Mouse (Mus musculus) erythroblast, adult 5-6 weeks (primary cell): ENCODE results near the gene Prkci. TPM values are rescaled to one million over a fixed set of nuclear protein-coding genes. Genes with fewer than 3 reads are reported as not detected.

Experiments
- ATAC-seq: replicated peaks from 2 replicates; pipeline ENCODE4 v1.8.0; 2016; ENCODE audit warnings: moderate number of reproducible peaks, mild to moderate bottlenecking, moderate TSS enrichment, inconsistent platforms; ENCODE audit not compliant: poor library complexity, low FRiP score, severe bottlenecking
- total RNA-seq, 2 experiments: library from RNA; stranded (forward) in 1 of 2; stranded (reverse) in 1 of 2; fragments of 150-400 nt in 1 of 2; fragments of 200-764, 138-1000 nt in 1 of 2; gene quantifications; 2 replicates each; pipeline versions ENCODE4 v1.2.3 to v1.2.4; 2015 to 2017; ENCODE audit warnings: low replicate concordance in 2 of 2

Gene Prkci
- total RNA-seq, 2 experiments from 2014 or later, result 8.1 to 9.2 TPM

DNA sequence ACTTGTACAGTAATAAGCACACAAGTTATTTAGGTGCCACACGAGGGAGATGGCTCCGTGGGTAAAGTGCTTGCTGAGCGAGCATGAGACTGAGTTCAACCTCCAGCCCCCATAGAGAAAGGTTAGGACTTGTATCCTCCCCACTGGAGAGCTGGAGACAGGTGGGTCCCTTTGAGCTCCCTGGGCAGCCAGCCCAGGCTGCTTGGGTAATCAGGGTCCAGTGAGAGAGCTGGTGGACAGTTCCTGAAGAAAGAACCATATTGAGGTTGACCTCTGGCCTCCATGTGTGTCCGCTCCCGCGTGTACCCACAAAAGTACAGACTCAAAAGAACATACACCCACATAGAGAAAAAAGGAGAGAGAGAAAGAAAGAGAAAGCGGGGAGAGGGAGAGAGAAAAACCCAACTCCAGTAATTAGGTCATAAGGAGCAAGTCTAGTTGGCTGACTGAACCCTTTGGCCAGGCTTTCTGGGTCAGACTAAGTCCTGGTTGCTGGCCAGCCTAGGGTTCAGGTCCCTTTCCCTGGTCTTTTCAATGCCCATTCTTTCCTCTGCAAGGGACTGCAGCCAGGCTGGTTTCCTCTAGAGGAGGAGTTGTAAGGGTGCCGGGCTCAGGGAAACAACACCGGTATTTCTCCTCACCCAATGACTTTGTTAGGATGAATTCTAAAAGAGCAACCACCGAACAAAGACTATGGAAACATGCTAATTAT lies 85.4 kb downstream of the Prkci start:
- ATAC-seq, result no peak

DNA sequence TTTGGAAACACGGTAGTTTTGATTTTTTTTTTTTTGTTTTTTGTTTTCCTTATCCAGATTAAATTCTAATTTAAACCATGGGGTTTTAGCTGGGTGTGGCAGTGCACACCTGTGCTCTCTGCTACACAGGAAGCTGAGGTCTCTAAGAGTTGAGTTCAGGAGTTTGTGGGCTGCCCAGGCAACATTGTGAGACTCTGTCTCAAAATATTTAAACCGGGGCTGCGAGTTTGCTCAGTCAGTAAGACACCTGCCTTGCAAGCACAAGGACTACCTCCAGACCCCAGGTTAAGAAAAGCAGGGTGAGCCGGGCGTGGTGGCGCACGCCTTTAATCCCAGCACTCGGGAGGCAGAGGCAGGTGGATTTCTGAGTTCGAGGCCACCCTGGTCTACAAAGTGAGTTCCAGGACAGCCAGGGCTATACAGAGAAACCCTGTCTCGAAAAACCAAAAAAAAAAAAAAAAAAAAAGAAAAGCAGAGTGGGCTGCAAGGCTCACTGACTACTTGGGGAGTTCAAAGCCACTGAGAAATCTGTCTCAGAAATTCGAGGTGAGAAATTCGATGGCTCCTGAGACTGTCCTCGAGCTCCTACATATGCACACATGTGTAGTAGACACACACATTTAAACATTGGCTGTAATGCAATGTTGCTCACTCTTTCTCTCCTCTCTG lies 87.4 kb downstream of the Prkci start:
- no peak for ATAC-seq

DNA sequence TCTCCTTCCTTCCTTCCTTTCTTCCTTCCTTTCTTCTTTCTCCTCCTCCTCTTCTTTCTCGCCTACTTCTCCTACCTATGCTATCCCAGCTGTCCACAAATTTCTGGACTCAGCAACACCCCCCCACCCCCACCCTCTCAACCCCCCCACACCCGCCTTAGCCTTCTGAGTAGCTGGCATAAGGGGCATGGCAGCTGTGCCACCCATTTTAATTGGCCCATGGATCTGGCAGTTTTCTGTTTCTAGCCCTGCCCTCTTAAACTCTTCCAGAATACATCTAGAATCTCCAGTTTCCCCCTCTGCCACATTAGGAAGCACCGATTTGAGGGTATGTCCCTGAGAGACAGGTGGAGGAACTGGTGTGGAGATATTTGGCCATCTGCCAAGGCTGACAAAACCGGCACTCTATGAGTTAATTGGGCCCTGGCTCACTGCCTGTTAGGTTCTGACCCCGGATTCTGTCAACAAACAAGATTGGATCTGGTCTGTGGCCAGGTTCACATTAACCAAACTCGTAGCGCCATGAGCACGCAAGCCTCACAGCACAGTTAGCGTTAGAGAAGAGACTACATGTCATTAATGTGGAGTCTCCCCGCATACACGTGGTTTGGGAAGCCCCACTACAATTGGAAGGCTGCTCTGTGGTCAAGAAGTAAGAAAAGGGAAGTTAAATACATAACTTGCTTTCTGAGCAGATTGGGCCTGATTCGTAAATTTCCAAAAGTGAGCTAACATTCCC lies 88.1 kb downstream of the Prkci start:
- ATAC-seq, result no peak

GRCm38 (mm10) chr3:31085000-31085399 lies 89.5 kb downstream of the Prkci start:
- no peak for ATAC-seq

- no peak for ATAC-seq
Observed at GRCm38 (mm10) chr3:31088789-31089775, 93.5 kb downstream of the Prkci start.

DNA sequence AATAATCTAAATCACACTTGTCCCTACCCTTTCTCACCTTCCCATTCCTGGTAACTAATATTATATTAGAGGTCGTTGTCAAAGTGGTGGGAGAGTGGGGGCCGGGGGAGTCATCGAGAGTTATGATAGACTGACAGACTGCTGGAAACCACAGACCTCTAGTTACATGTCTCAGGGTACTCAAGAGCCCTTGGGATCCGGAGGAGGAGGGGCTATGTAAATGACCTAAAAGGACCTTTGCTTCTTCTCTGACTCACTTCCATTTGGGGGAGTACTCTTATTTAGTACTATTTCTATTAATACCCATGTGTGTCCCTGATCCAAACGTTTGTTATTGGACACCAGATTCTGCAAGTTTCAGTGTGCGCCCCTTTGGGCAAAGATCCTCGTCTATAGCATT lies 94.4 kb downstream of the Prkci start:
- no peak for ATAC-seq

DNA sequence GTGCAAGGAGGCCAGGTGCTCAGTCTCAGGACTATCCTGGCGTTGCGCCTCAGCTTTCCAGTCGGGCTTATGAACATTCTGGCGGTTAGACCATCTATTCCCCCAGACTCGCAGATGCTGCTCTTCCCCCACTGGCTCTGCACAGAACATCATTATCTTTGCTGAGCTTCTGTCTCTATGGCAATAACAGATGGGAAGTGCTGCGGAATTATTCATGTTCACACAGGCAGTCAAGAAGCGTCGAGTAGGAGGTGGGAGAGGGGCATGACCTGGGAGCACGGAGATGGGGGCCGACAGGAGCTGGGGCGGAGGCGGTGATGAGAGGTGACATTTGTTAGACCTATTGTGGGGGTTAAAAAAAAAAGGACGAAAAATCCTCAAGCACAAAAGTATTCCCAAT lies 97.6 kb downstream of the Prkci start:
- no peak for ATAC-seq

- no peak for ATAC-seq
Observed at GRCm38 (mm10) chr3:31093627-31094351, 98.2 kb downstream of the Prkci start.

- peak; percentile 87 for ATAC-seq
Observed at GRCm38 (mm10) chr3:31094531-31095178, 99.1 kb downstream of the Prkci start, which contains the start of gene Skil. Gene Skil, plus strand, starts transcription at chr3:31095058.

GRCm38 (mm10) chr3:31095179-31095490 lies 99.6 kb downstream of the Prkci start:
- ATAC-seq, result no peak

- ATAC-seq, result no peak
Observed at GRCm38 (mm10) chr3:31095491-31096154, 100.1 kb downstream of the Prkci start.

GRCm38 (mm10) chr3:31096155-31097101 lies 100.9 kb downstream of the Prkci start:
- ATAC-seq, result no peak

DNA sequence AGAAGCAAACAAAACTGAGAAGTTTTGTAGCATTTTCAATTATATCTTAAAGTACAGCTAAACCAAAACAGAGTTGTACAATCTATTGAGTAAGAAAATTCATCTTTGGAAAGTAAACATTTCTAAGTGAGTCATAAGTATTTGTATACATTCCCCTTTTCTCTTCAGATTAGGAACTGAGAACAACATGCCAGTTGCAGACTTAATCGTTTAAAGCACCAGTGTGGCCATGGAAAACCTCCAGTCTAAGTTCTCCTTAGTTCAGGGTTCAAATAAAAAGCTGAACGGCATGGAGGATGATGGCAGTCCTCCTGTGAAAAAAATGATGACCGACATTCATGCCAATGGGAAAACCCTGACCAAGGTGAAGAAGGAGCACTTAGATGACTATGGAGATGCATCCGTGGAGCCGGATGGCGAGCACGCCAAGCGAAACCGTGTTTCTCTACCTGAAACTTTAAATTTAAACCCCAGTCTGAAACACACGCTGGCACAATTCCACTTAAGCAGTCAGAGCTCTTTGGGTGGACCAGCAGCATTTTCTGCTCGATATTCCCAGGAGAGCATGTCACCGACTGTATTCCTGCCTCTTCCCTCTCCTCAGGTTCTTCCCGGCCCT lies 101.7 kb downstream of the Prkci start:
- no peak for ATAC-seq

- ATAC-seq, result no peak
Observed at GRCm38 (mm10) chr3:31097976-31098375, 102.4 kb downstream of the Prkci start.

DNA sequence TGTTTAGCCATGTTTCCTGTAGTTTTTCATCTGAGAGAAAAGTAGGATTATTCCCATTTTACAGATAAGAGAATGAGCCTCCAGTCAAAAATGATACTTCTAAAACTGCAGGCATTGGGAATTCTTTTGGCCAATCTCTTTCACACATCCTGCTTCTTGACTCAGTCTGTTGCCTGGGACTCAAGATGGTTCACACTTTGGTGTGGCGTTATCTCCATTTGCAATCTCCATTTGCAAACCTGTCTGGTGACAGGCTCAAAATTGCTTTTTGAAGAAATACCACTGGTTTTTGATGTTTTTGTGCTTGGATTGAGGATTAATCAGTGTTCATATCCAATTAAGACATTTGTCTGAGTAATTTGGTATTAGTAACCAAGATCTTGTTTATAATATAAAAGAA lies 103.0 kb downstream of the Prkci start:
- no peak for ATAC-seq

DNA sequence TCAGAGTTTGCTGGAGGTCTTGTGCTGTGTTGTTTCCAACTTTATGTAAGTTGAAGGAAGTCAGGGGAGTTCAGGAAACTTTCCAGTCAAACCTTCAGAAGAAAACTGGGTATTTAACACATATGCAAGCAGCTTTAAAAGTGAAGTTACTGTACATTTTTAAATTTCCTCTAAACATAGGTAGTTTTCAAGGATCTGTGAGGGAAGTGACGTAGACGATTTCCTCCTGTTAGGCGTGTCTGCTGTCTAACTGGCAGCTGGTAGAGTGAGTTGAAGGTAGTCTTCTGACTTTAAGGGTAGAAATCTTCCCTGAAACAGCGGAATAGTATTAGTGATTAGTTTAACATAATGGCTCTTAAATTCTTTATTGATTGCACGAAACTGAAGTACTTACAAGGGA lies 104.5 kb downstream of the Prkci start:
- ATAC-seq, result no peak

DNA sequence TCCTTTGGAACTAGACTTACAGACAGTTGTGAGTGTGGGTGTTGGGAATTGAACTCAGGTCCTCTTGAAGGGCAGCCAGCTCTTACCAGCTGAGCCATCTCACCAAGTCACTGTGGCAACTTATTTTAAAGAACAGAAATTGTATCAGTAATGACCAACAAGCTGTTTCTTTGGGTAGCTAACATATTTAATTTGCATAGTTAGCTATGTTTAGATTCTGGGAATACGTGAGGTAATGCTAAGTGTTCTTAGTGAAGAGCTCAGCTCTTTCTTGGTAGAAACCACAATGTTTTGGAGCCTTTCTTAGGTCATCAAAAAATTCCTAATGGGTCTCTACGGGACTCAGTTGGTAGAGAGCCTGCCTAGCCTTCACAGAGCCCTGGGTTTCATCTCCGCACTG lies 105.3 kb downstream of the Prkci start:
- ATAC-seq, result no peak
